Mouse (Mus musculus) CH12.LX (cell line): ENCODE data around the gene Thbs4.

ENCODE experiments used
- CTCF ChIP-seq, 2 experiments: IDR thresholded peaks in 1 of 2; conservative IDR thresholded peaks in 1 of 2; 2 replicates each; pipeline ENCODE4 v1.5.1; 2011 to 2012; ENCODE audit warnings: low read depth in 2 of 2, low read length in 2 of 2, improper control_type of control experiment in 1 of 2, inconsistent platforms in 1 of 2, mild to moderate bottlenecking in 1 of 2, moderate library complexity in 1 of 2
- ELF1 ChIP-seq: IDR thresholded peaks from 2 replicates; pipeline ENCODE4 v1.6.1; 2014; ENCODE audit warnings: low read depth, mild to moderate bottlenecking, inconsistent platforms, low read length, improper control_type of control experiment
- HCFC1 ChIP-seq: IDR thresholded peaks from 2 replicates; pipeline ENCODE4 v1.6.1; 2012; ENCODE audit warnings: low read depth, mild to moderate bottlenecking, inconsistent platforms, low read length, improper control_type of control experiment
- IRF4 ChIP-seq: IDR thresholded peaks from 2 replicates; pipeline ENCODE4 v1.6.1; 2014; ENCODE audit warnings: low read depth, mild to moderate bottlenecking, inconsistent platforms, low read length, improper control_type of control experiment
- MXI1 ChIP-seq: IDR thresholded peaks from 2 replicates; pipeline ENCODE4 v1.6.1; 2011; ENCODE audit warnings: mild to moderate bottlenecking, low read depth, low read length, improper control_type of control experiment
- NRF1 ChIP-seq: IDR thresholded peaks from 2 replicates; pipeline ENCODE4 v1.6.1; 2014; ENCODE audit warnings: low read depth, mild to moderate bottlenecking, inconsistent platforms, low read length, improper control_type of control experiment, moderate library complexity
- POLR2AphosphoS2 ChIP-seq: IDR thresholded peaks from 2 replicates; pipeline ENCODE4 v1.6.1; 2011; ENCODE audit warnings: low read depth, low read length, improper control_type of control experiment
- SMC3 ChIP-seq: IDR thresholded peaks from 2 replicates; pipeline ENCODE4 v1.6.1; 2011; ENCODE audit warnings: low read depth, low read length, improper control_type of control experiment
- TBP ChIP-seq: conservative IDR thresholded peaks from 2 replicates; pipeline ENCODE4 v1.6.1; 2011; ENCODE audit warnings: low read depth, low read length, improper control_type of control experiment
- ZC3H11A ChIP-seq: IDR thresholded peaks from 2 replicates; pipeline ENCODE4 v1.6.1; 2012; ENCODE audit warnings: low read depth, mild to moderate bottlenecking, inconsistent platforms, low read length, improper control_type of control experiment

GRCm38 (mm10) chr13:92751726-92752565 lies 42.7 kb downstream of the Thbs4 start:
- peak; percentile 45 to 90; a peak in 3 of 4 replicates for TF ChIP-seq CTCF (conservative IDR thresholded peaks at IDR 0.05 in 1 of 2, IDR thresholded peaks at IDR 0.05 in 1 of 2; ENCODE audit: low read depth in 2 of 2, low read length in 2 of 2)
- TF ChIP-seq NRF1, result peak; percentile 36; the same call in 1 of the 2 replicates
- TF ChIP-seq TBP, result 0 out of 2 replicates have a peak, but pooled peaks have one; percentile 3
- TF ChIP-seq SMC3, result peak; percentile 80
- TF ChIP-seq ELF1, result peak; percentile 36; the same call in 1 of the 2 replicates
- peak; percentile 51; the same call in 1 of the 2 replicates for TF ChIP-seq ZC3H11A
- peak; percentile 25; the same call in 1 of the 2 replicates for TF ChIP-seq HCFC1
- no peak for TF ChIP-seq MXI1
- no peak; the same call in 1 of the 2 replicates for TF ChIP-seq IRF4
- TF ChIP-seq POLR2AphosphoS2, result no peak
